Mouse (Mus musculus) ES-E14 (cell line): Measurements from ENCODE around the gene Grcc10.

Source experiments
- CHD2 ChIP-seq: IDR thresholded peaks from 2 replicates; pipeline ENCODE4 v1.6.1; 2014; ENCODE audit warnings: mild to moderate bottlenecking, low read depth, low read length, inconsistent platforms
- ZC3H11A ChIP-seq: IDR thresholded peaks from 2 replicates; pipeline ENCODE4 v1.6.1; 2012; ENCODE audit warnings: low read depth, mild to moderate bottlenecking, inconsistent platforms, low read length, borderline replicate concordance

GRCm38 (mm10) chr6:124732476-124733370 lies 8.5 kb downstream of the Grcc10 start:
- TF ChIP-seq CHD2 = no peak
- TF ChIP-seq ZC3H11A = no peak
